Mouse (Mus musculus) 3134 (cell line): ENCODE measurements around the gene Olfr862.

ENCODE experiments used
- DNase-seq: peaks from one replicate; pipeline ENCODE4 v3.0.0-alpha.2; 2011; ENCODE audit warnings: low spot score; ENCODE audit not compliant: insufficient read length; ENCODE audit errors: extremely low read depth

Gene Olfr862

DNA sequence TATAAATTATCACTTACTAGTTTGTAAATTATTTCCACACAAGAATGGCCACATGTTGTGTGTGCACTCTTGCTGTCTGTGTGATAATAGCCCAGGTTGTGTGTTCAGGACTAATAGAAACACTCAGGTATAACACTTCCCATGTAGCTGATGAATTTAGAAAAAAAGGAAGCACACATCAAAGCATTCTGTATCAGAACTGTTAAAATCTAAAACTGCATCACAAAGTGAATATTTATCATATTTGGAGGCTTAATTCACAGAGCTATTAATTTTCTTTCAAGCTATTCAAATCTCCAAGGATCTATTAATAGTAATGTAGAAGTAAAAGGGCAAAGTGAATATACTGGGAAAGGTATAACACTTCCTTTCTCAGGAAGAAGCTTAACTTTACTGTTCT lies at the start of gene Olfr862:
Gene Olfr862, minus strand, starts transcription at position 101 of the 400 bp plus-strand sequence.
- no peak for DNase-seq

DNA sequence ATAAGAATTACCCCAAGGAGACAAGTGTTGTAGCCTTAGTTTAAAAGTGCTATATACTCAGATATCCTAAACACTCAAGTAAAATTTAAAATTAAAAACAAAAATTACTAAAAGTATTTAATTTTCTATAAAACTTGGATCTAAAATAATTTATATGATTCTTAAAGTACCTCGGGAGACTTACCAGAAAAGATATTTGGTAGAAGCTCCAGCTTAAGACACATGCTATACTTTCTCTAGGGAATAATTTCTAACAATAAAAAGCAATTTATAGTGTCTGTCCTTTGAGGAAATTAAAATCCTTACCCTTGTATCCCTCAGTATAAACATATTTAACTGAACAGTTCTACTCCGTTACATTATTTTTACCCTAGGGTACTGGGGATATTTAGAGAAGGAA lies 28.8 kb upstream of the Olfr862 start, which contains the start of gene Olfr77:
Gene Olfr77, plus strand, starts transcription at position 301 of the 400 bp plus-strand sequence.
- no peak for DNase-seq

GRCm38 (mm10) chr9:19911170-19911569 lies 23.4 kb upstream of the Olfr862 start:
- no peak for DNase-seq

- no peak for DNase-seq
Measured at GRCm38 (mm10) chr9:19849647-19850046, 38.2 kb downstream of the Olfr862 start, which contains the start of gene Olfr860. Gene Olfr860 (minus strand): TSS chr9:19849747.
